Mouse (Mus musculus): Measurements from ENCODE around the gene Batf3. TPM values are rescaled to one million over a fixed set of nuclear protein-coding genes. Genes with fewer than 3 reads are reported as not detected.

Gene Batf3
- total RNA-seq (2012; rRNA removed) (38.7 and 50.4 TPM in 2 replicates), total RNA-seq (2014; rRNA removed) (33.0 and 44.7 TPM in 2 replicates), polyA plus RNA-seq (2012; ENCODE audit: insufficient read length, low read depth) (42.5 and 48.1 TPM in 2 replicates)

GRCm38 (mm10) chr1:191097802-191098747, at the start of gene Batf3:
Gene Batf3 (plus strand): TSS chr1:191097847.
- TF ChIP-seq JUND (conservative IDR thresholded peaks at IDR 0.05; ENCODE audit: low read depth, low read length): no peak
- TF ChIP-seq MYC (IDR thresholded peaks at IDR 0.05; ENCODE audit: low read depth, low read length): no peak
- no peak for TF ChIP-seq NRF1 (IDR thresholded peaks at IDR 0.05; ENCODE audit: low read depth, low read length)
- TF ChIP-seq TBP (conservative IDR thresholded peaks at IDR 0.05; ENCODE audit: low read depth, low read length): no peak
- TF ChIP-seq CTCF (conservative IDR thresholded peaks at IDR 0.05 in 1 of 2, IDR thresholded peaks at IDR 0.05 in 1 of 2; ENCODE audit: low read depth in 2 of 2, low read length in 2 of 2): peak in 1 of 2 experiments; percentile 40; a peak in 1 of 4 replicates
- no peak for TF ChIP-seq MAFK (IDR thresholded peaks at IDR 0.05; ENCODE audit: insufficient replicate concordance, low read length)
- TF ChIP-seq IRF4 (IDR thresholded peaks at IDR 0.05; ENCODE audit: low read depth, low read length): no peak
- TF ChIP-seq MXI1 (IDR thresholded peaks at IDR 0.05; ENCODE audit: low read depth, low read length): peak; percentile 57
- TF ChIP-seq USF1 (IDR thresholded peaks at IDR 0.05; ENCODE audit: low read depth, low read length): peak; percentile 30; the same call in 1 of the 2 replicates
- no peak for TF ChIP-seq HCFC1 (IDR thresholded peaks at IDR 0.05; ENCODE audit: low read depth, low read length)
- TF ChIP-seq TCF12 (IDR thresholded peaks at IDR 0.05; ENCODE audit: low read depth, low read length): peak; percentile 5
- no peak for TF ChIP-seq UBTF (IDR thresholded peaks at IDR 0.05; ENCODE audit: low read depth, low read length)
- TF ChIP-seq MAX (IDR thresholded peaks at IDR 0.05; ENCODE audit: low read length): peak; percentile 20; the same call in 1 of the 2 replicates
- no peak for TF ChIP-seq KAT2A (IDR thresholded peaks at IDR 0.05; ENCODE audit: insufficient replicate concordance, low read length)
- peak; percentile 42; the same call in 1 of the 2 replicates for TF ChIP-seq BHLHE40 (IDR thresholded peaks at IDR 0.05; ENCODE audit: low read depth, low read length)
- TF ChIP-seq NELFE (IDR thresholded peaks at IDR 0.05; ENCODE audit: low read depth, low read length): no peak
- TF ChIP-seq CHD2 (IDR thresholded peaks at IDR 0.05; ENCODE audit: low read length): 0 out of 2 replicates have a peak, but pooled peaks have one; percentile 31
- TF ChIP-seq PAX5 (IDR thresholded peaks at IDR 0.05; ENCODE audit: low read length): no peak
- peak; percentile 30; the same call in 1 of the 2 replicates for TF ChIP-seq RCOR1 (conservative IDR thresholded peaks at IDR 0.05; ENCODE audit: low read depth, low read length)
- TF ChIP-seq POLR2A (IDR thresholded peaks at IDR 0.05; ENCODE audit: low read depth, low read length): no peak
- no peak for TF ChIP-seq MAZ (IDR thresholded peaks at IDR 0.05; ENCODE audit: low read depth, low read length)
- Histone ChIP-seq H3K4me3 (replicated peaks in 1 of 3; ENCODE audit: low read depth in 2 of 3, low read length in 2 of 3, poor library complexity in 1 of 3) (peak within 1 kb of the TSS; percentile 61 to 86 (median 66)), H3K4me2 (ENCODE audit: insufficient read depth, low read depth, poor library complexity, severe bottlenecking) (peak within 1 kb of the TSS; percentile 84), H3K9me3 (replicated peaks; ENCODE audit: low read length) (peaks cover 9% of the 10 kb centered on the region), H3K36me3 (replicated peaks in 1 of 2; ENCODE audit: control insufficient read depth in 1 of 2, insufficient read depth in 1 of 2, low read length in 1 of 2) (peaks cover 10 to 18% of the 10 kb centered on the region in 2 experiments), H3K79me2 (replicated peaks; ENCODE audit: control insufficient read depth, extremely low read depth, insufficient read depth, poor library complexity, severe bottlenecking) (peaks cover 6% of the 10 kb centered on the region; the same call in 1 of the 2 replicates), H3K27ac (ENCODE audit: insufficient read depth, low read depth) (peak within 1 kb of the TSS; percentile 82), H3K27me3 (replicated peaks) (no peaks in the 10 kb centered on the region), H3K4me1 (ENCODE audit: control insufficient read depth in 1 of 2, insufficient read depth in 2 of 2) (peaks cover 23 to 78% of the 10 kb centered on the region in 2 experiments), H3K9ac (ENCODE audit: insufficient read depth, low read depth) (peak within 1 kb of the TSS; percentile 78)
- in situ Hi-C loops (cut with MboI; ENCODE audit: low pct_ligation_motif_present, low pct_unique_long_range_greater_than_20kb, low sequenced_read_pairs): loop anchor here (10.0 kb wide), 1 partner anchor 87 kb away; no protein-coding TSS in a partner anchor
- dilution Hi-C loops (cut with MboI; ENCODE audit: extremely low pct_ligation_motif_present, extremely low pct_unique_long_range_greater_than_20kb, low sequenced_read_pairs): no loop called here
- DNase-seq (ENCODE audit: extremely low read depth): no peak
